Mouse (Mus musculus): ENCODE measurements at regions not wholly inside any gene's neighbourhood (a gene's known extent, or its start where the extent isn't known, plus 50 kb on each side); places are given as distances from the start of the nearest gene placed in this dataset.
A peak's percentile ranks its signal among the peaks of the same experiment; 100 is the strongest.

GRCm38 (mm10) chr7:83162868-83163267 lies 295.7 kb downstream of the Mex3b start:
- no peak for DNase-seq (ENCODE audit: low read depth)

DNA sequence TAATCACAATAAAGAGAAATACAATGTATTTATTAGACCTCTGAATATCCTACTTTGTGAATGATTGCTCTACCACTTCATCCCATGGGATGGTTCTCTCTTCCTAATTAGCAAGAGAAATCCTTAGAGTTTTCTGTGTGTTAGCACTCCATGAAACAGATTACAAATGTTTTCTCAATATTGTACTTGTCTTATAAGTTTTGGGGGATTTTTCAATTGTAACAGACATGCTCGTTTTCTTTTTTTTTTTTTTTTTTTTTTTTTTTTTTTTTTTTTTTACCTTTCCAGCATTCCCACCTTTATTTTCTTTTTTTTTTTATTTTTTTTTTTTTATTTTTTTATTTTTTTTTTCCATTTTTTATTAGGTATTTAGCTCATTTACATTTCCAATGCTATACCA lies 312.3 kb downstream of the Mex3b start:
- no peak for DNase-seq (ENCODE audit: low read depth)

- DNase-seq (ENCODE audit: low read depth), result no peak
These were observed 319.2 kb downstream of the Mex3b start for GRCm38 (mm10) chr7:83186341-83186740.

DNA sequence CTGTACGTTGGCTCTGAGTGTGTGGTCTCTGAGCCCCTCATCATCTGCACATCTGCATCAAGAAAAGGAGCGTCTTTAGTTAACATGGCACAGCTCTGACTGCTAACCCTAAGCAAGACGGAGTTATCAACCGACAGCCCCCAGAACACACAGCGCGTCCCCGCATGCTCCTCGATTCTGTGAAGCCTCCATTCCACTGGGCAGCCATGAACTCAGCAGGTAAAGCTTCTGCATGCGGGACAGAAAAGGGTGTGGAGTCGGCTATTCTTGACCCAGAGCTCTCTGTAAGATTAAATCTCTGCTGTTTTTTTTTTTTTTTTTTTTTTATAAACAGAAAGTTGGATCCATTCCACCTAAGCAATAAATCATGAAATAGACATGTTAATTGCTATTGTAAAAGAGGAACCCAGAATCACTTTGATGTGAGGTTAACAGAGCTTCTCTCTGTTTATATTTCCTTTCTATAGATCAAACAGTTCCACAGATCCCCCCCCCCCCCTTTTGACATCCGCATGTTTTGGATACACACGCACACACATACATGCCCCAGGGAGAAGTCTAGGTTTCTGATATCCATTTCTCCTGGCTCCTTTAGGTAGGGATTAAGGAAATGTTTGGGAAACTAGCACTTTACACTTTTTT lies 328.9 kb downstream of the Mex3b start:
- DNase-seq (ENCODE audit: low read depth), result peak; percentile 58

- DNase-seq (ENCODE audit: low read depth), result peak; percentile 35
These were observed 330.4 kb downstream of the Mex3b start for GRCm38 (mm10) chr7:83197490-83197889.

- no peak for DNase-seq (ENCODE audit: low read depth)
These were observed 334.1 kb downstream of the Mex3b start for GRCm38 (mm10) chr7:83201126-83201686.

DNA sequence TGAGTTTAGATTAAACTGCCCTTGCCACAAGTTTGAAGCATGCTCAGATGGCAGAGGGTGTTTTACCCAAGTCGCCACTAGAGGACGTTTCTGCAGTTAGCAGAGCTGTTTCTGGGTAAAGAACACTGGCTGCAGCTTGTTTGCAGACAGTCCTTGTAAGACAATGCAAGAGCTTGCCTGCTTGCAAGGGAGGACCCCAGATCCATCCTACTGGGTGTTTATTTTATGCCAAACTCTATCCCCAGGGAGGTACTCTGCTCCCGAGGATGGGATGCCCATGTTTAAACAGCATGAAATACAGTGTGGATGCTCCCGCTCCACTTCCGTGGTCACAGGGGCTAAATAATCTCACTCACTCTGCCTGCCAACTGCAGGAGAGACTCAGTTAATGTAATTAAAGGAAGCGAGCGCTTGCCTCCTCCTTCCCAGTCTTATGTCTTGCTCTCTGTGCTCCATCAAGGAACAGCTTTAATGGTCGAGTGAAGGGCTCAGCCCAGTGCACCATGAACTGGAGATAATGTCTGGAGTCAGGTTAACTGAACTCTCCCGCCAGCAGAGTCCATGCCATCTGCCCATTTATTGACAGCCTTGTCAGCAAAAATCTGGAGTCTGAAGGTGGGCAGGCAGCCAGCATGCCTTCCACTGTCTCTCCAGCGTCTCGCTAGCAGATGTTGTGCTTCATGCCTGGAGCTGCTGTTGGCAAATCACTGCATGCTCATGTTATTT lies 334.8 kb downstream of the Mex3b start:
- DNase-seq (ENCODE audit: low read depth), result peak; percentile 45

DNA sequence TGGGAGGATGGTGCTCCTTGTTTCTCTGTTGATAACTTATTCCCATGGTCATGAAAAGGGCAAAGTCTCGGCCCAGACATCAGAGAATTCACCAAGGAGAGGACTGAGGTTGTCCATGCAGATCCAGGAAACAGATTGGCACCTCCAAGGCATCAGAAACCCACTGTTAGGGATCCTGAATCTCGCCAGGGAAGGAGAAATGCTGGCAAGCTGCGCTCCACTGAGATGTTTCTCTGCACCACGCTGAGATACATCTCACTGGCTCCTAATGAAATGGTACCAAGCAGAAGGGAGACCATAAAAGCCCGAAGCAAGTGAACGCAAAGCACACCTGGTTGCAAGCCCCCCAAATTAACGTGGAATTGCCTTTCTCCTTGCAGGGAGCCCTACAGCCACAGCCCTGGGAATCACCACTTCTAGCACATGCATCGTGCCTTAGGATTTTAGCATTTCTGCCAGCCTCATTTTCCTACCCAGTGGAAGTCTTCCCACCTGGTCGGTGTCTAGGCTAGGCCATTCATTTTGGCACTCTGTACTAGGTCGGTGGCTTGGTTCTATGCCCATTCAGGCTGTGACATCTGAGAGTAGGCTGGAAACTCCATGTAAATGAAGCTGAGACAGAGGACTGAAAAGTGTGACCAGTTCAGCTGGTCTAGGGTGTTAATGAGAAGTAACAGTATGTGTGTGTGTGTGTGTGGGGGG lies 336.3 kb downstream of the Mex3b start:
- no peak for DNase-seq (ENCODE audit: low read depth)

DNA sequence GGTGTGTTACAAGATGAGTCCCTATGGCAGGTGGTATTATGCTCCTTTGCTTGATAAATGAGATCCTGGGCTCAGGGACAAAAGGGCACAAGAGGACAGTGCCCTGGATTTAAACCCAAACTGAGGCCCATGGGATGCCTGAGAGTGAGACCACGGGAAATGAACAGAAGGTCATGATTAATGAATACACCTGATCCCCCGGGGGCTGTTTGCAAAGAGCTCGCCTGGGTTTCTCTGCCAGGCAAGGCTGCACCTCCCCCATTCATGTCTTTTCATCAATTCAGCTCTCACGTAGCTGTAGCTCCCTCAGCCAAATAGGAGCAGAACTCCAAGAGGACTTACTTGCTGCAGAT lies 336.9 kb downstream of the Mex3b start:
- DNase-seq (ENCODE audit: low read depth), result no peak

GRCm38 (mm10) chr7:83204701-83205100 lies 337.6 kb downstream of the Mex3b start:
- no peak for DNase-seq (ENCODE audit: low read depth)

DNA sequence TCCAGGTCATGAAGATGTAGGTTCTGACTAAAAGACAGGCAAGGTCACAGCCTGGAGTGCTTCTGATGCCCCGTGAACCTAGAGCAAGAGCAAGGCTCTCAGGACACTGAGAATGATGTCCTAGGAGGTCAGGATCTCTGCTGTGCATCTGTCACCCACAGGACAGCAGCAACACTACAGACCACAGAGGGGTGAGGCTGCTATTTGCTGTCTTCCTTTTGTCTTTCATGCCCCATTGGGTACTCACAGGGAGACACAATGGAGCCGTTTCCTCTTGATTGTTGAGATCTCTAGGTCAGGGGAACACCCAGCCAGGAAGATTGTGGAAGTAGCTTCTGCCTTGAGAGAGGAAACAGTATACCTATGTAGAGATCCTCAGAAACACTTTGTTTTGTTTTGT lies 339.9 kb downstream of the Mex3b start:
- DNase-seq (ENCODE audit: low read depth), result no peak

- no peak for DNase-seq (ENCODE audit: low read depth)
These were observed 344.5 kb downstream of the Mex3b start for GRCm38 (mm10) chr7:83211611-83212010.

DNA sequence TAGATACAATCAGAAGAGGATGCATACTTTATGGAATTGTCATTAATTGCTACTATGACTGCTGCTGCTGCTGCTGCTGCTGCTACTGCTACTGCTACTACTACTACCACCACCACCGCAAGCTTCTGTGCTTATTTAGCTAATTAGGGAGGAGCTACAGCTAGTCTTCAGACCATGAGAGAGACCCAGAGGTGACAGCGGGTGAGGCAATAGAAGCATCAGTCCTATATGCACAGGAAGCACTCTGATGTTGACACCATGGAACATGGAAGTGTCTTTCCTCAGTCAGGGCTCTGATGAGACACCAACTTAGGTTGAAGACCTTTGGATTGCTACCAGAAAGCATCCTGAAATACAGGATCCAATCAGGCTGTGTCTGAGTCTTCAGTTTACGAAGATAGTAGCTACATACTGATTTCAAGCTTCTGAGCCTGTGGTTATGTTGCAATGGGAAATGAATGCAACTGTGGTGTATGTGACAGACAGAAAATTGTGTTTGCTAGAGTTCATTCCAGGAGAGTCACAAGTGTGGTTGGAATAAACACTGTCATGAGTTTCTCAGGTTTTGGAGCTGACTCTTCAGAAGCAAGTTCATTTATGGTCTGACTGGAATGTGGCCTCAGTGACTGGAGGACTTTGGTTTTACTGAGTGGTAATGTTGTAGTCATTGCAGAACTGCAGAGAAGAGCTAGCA lies 355.0 kb downstream of the Mex3b start:
- DNase-seq (ENCODE audit: low read depth), result no peak

DNA sequence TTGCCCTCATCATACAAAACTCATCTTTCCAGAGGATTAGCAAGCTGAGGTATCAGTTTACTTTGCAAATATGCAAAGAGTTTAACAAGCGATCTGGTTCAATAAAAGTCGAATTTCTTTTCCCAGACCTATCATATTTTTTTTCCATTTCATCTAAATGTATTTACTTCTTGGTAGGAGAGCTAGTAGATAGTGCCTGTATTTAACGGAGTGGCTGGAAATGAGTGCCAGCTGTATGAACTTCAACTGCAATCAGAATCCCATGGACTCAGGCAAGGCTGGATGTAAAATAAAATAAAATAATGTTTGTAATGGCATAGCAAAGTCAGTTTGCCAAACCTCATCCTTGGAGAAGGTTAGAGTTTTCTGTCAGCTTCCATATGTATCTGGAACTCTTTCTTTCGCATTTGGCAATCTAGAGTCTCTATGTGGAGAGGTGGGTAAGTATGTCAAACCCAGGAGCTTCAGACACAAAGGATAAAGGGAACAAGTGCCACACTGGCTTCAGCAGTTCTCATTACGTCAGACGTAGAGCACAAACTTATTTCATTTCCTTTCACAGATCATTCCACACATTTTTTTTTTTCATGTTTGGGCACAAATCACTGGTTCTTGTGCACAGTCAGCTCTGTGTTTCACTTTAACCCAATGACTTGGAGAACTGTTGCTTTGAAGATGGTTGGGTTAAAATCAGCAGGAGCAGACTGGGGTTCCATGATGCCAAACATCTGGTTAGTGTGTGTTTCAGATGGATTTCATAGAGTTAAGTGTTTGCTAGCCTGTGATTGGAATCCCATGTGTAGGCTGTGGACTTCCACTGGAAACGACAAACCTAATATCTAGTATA lies 357.2 kb upstream of the Tmc3 start:
- no peak for DNase-seq (ENCODE audit: low read depth)

GRCm38 (mm10) chr7:83230496-83231325 lies 354.0 kb upstream of the Tmc3 start:
- DNase-seq (ENCODE audit: low read depth), result no peak

DNA sequence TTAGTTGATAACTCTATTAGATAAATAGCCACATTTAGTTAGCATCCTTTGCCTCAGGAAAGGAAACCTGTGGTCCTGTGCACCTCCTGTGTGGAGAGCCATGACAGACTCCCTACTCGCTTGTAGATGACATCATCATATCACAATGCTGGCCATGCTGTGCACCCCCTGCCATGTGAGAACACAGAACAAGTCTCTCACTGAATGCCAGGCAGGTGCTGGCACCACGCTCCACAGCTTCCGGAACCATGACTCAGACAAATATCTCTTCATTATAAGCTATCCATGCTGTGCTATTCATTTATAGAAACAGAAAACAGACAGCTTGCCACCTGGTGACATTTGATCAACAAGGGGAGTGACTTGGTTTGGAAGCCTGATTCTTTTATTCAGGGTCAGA lies 349.1 kb upstream of the Tmc3 start:
- no peak for DNase-seq (ENCODE audit: low read depth)

DNA sequence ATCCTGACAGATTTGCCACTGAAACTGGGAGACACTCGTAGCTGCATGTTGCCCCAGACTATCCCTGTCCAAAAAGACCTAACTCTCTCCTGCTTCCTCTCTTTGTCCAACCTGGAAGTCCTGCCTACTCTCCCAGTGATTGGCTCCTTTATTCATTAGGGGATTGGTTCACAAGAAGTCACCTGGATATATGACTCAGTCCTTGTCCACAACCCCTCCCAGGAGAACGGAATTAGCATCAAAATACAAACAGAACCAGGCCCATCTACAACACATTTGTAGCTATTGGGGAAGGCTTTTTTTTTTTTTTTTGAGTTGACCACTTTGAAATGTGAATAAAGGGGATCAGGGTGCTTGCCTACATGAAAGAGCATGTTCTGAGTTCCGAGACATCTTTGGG lies 347.4 kb upstream of the Tmc3 start:
- no peak for DNase-seq (ENCODE audit: low read depth)

DNA sequence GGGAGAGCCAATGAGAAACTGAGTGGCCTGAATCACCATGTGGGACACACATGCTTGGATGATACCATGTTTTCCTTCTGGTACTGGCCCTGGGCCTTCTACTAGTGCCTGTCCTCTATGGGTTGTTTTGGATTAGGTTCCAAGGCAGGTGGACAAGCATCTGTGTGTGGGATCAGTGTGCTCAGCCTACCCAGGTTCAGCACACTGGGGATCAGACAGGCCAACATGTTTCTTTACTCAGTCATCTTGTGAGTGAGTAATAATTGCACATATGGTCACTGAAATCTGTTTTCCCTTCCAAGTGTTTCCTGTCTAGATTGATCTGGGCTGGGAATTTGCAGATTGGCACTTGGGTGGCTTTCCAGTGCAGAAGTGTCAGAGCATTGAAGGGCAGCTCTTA lies 346.6 kb upstream of the Tmc3 start:
- DNase-seq (ENCODE audit: low read depth), result no peak

DNA sequence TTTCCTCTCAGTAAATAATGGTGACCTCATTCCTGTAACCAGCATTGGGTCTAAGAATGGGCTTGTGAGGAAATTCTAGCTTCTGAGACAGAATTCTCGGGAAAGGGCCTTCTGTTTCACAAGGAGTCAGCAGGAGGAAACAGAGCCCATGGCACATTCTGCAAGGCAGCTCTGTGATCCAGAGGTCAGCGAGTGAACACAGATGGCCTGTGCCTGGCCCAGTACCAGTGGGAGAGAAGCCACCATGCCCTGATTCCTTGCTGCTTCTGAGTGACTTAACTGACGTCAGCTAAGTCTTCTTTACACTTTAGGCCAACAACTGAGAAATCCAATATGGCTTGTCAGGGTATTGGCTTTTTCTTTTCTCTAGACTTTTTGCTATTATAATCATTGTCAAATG lies 342.5 kb upstream of the Tmc3 start:
- DNase-seq (ENCODE audit: low read depth), result no peak

- DNase-seq (ENCODE audit: low read depth), result no peak
These were observed 338.9 kb upstream of the Tmc3 start for GRCm38 (mm10) chr7:83245867-83246266.

Data from naive thymus-derived CD4-positive, alpha-beta T cell, adult 2 months (primary cell).